Mouse (Mus musculus): ENCODE results near the gene Pdcd4. TPM values are rescaled to one million over a fixed set of nuclear protein-coding genes. Genes with fewer than 3 reads are reported as not detected.

Gene Pdcd4
- polyA plus RNA-seq, 1 experiment from 2014 or later: 41.2 TPM

GRCm38 (mm10) chr19:53894538-53895121 is 2.6 kb downstream of the Pdcd4 start:
- TF ChIP-seq CTCF (IDR thresholded peaks at IDR 0.05; ENCODE audit: low read depth) (no peak), EP300 (IDR thresholded peaks at IDR 0.05; ENCODE audit: low read depth) (peak; percentile 89)
- Histone ChIP-seq H3K4me2 (ENCODE audit: low read depth, low read length) (no peak overlapping the region), H3K9ac (replicated peaks) (no peak overlapping the region), H3K9me3 (ENCODE audit: low read length) (no peaks in the 10 kb centered on the region), H3K27me3 (ENCODE audit: insufficient read depth, low read length) (no peaks in the 10 kb centered on the region), H3K4me3 (ENCODE audit: low read depth, low read length) (no peak overlapping the region), H3K27ac (ENCODE audit: low read depth) (peak overlapping the region; percentile 83), H3K4me1 (ENCODE audit: insufficient read depth) (peaks cover 53% of the 10 kb centered on the region), H3K36me3 (replicated peaks; ENCODE audit: insufficient read depth, low read length) (no peaks in the 10 kb centered on the region)
- ATAC-seq (peak; percentile 60), DNase-seq (no peak)
- WGBS (ENCODE audit: insufficient replicate concordance): 37% methylated on average over 12 of the region's 12 CpGs

- Histone ChIP-seq H3K4me1 (ENCODE audit: insufficient read depth) (peaks cover 36% of the 10 kb centered on the region), H3K27me3 (ENCODE audit: insufficient read depth, low read length) (no peaks in the 10 kb centered on the region), H3K9me3 (ENCODE audit: low read length) (no peaks in the 10 kb centered on the region), H3K4me2 (ENCODE audit: low read depth, low read length) (no peak overlapping the region), H3K4me3 (ENCODE audit: low read depth, low read length) (no peak overlapping the region), H3K27ac (ENCODE audit: low read depth) (no peak overlapping the region), H3K9ac (replicated peaks) (no peak overlapping the region), H3K36me3 (replicated peaks; ENCODE audit: insufficient read depth, low read length) (no peaks in the 10 kb centered on the region)
- no peak for TF ChIP-seq CTCF (IDR thresholded peaks at IDR 0.05; ENCODE audit: low read depth)
- TF ChIP-seq EP300 (IDR thresholded peaks at IDR 0.05; ENCODE audit: low read depth): no peak
- WGBS (ENCODE audit: insufficient replicate concordance): 62% methylated on average over 5 of the region's 5 CpGs
- ATAC-seq (no peak), DNase-seq (no peak)
These were observed 6.0 kb downstream of the Pdcd4 start for GRCm38 (mm10) chr19:53898046-53898445.

GRCm38 (mm10) chr19:53898498-53898897 is 6.5 kb downstream of the Pdcd4 start:
- Histone ChIP-seq H3K27me3 (ENCODE audit: insufficient read depth, low read length) (no peaks in the 10 kb centered on the region), H3K4me2 (ENCODE audit: low read depth, low read length) (no peak overlapping the region), H3K9me3 (ENCODE audit: low read length) (no peaks in the 10 kb centered on the region), H3K27ac (ENCODE audit: low read depth) (no peak overlapping the region), H3K4me1 (ENCODE audit: insufficient read depth) (peaks cover 32% of the 10 kb centered on the region), H3K4me3 (ENCODE audit: low read depth, low read length) (no peak overlapping the region), H3K9ac (replicated peaks) (no peak overlapping the region), H3K36me3 (replicated peaks; ENCODE audit: insufficient read depth, low read length) (no peaks in the 10 kb centered on the region)
- DNase-seq (no peak), ATAC-seq (no peak)
- WGBS (ENCODE audit: insufficient replicate concordance): 85% methylated on average over 4 of the region's 4 CpGs
- TF ChIP-seq CTCF (IDR thresholded peaks at IDR 0.05; ENCODE audit: low read depth): no peak
- TF ChIP-seq EP300 (IDR thresholded peaks at IDR 0.05; ENCODE audit: low read depth): no peak

- 81% methylated on average over 25 of the region's 25 CpGs for WGBS (ENCODE audit: insufficient replicate concordance)
- ATAC-seq: no peak
- no peak for TF ChIP-seq CTCF (IDR thresholded peaks at IDR 0.05; ENCODE audit: low read depth)
- no peak for TF ChIP-seq EP300 (IDR thresholded peaks at IDR 0.05; ENCODE audit: low read depth)
These were observed 7.2 kb downstream of the Pdcd4 start for GRCm38 (mm10) chr19:53898970-53899900.

GRCm38 (mm10) chr19:53899941-53900610 is 8.0 kb downstream of the Pdcd4 start:
- no peaks in the 10 kb centered on the region for H3K27me3 ChIP-seq (ENCODE audit: insufficient read depth, low read length)
- no peak overlapping the region for H3K9ac ChIP-seq (replicated peaks)
- no peak overlapping the region for H3K4me3 ChIP-seq (ENCODE audit: low read depth, low read length)
- DNase-seq (peak; percentile 10), ATAC-seq (no peak)
- H3K4me1 ChIP-seq (ENCODE audit: insufficient read depth): peaks cover 20% of the 10 kb centered on the region
- no peak for TF ChIP-seq CTCF (IDR thresholded peaks at IDR 0.05; ENCODE audit: low read depth)
- no peak for TF ChIP-seq EP300 (IDR thresholded peaks at IDR 0.05; ENCODE audit: low read depth)
- H3K4me2 ChIP-seq (ENCODE audit: low read depth, low read length): no peak overlapping the region
- 74% methylated on average over 14 of the region's 14 CpGs for WGBS (ENCODE audit: insufficient replicate concordance)
- no peaks in the 10 kb centered on the region for H3K9me3 ChIP-seq (ENCODE audit: low read length)
- no peaks in the 10 kb centered on the region for H3K36me3 ChIP-seq (replicated peaks; ENCODE audit: insufficient read depth, low read length)
- H3K27ac ChIP-seq (ENCODE audit: low read depth): 0 out of 2 replicates have a peak overlapping the region, but pooled peaks have one; percentile 11

More at GRCm38 (mm10) chr19:53898970-53899900, 7.2 kb downstream of the Pdcd4 start:
- H3K9me3 ChIP-seq (ENCODE audit: low read length): no peaks in the 10 kb centered on the region
- no peaks in the 10 kb centered on the region for H3K36me3 ChIP-seq (replicated peaks; ENCODE audit: insufficient read depth, low read length)
- no peak overlapping the region for H3K4me2 ChIP-seq (ENCODE audit: low read depth, low read length)
- no peak for DNase-seq
- H3K4me1 ChIP-seq (ENCODE audit: insufficient read depth): peaks cover 24% of the 10 kb centered on the region
- no peak overlapping the region for H3K9ac ChIP-seq (replicated peaks)
- no peak overlapping the region for H3K27ac ChIP-seq (ENCODE audit: low read depth)
- no peaks in the 10 kb centered on the region for H3K27me3 ChIP-seq (ENCODE audit: insufficient read depth, low read length)
- no peak overlapping the region for H3K4me3 ChIP-seq (ENCODE audit: low read depth, low read length)

All from liver, postnatal 0 days (tissue).